Mouse (Mus musculus): ENCODE data around the gene Copg2.

The Copg2 gene

GRCm38 (mm10) chr6:30896195-30896985, at the start of gene Copg2:
TSS of gene Copg2 (minus strand) at chr6:30896794.
- peak; percentile 82 for DNase-seq (ENCODE audit: low spot score)

DNA sequence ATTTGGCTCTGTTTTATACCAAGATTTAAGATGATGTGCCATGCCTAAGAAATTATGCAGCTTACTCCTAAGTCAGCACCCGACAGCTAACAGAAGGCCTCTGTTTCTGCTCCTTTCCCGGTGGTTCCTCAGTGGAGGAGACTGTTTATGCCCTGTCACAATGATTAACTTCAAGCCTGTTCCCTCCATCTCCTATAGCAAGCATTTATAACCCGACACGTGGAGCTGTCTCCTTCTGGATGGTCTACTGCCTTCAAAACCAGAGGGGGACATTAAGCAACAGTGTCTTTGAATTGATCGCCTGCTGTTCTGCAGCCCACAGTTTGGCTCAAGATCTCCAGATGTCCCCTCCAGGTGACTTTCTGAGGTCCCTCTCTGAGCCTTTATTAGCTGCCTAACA, 42.7 kb upstream of the Copg2 start:
- DNase-seq (ENCODE audit: low spot score) = no peak

GRCm38 (mm10) chr6:30922821-30923220, 26.2 kb upstream of the Copg2 start:
- DNase-seq (ENCODE audit: low spot score) = no peak

DNA sequence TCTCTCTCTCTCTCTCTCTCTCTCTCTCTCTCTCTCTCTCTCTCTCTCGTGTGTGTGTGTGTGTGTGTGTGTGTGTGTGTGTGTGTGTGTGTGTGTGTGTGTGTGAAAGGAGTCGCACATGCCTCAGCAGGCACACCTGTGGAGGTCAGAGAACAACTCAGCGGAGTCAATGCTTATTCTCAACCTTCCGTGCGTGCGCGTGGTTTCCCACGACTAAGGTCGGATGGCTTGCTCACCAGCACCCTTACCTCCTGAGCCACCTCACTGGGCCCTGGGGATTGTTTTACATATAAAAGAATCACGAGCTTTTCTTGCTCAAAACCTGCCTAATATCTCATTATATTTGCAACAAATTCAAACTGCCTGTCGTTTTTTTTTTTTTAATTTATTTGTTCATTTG, 25.2 kb upstream of the Copg2 start:
- DNase-seq (ENCODE audit: low spot score) = no peak

- peak; percentile 8 for DNase-seq (ENCODE audit: low spot score)
These were observed 24.5 kb upstream of the Copg2 start for GRCm38 (mm10) chr6:30920834-30921675.

DNA sequence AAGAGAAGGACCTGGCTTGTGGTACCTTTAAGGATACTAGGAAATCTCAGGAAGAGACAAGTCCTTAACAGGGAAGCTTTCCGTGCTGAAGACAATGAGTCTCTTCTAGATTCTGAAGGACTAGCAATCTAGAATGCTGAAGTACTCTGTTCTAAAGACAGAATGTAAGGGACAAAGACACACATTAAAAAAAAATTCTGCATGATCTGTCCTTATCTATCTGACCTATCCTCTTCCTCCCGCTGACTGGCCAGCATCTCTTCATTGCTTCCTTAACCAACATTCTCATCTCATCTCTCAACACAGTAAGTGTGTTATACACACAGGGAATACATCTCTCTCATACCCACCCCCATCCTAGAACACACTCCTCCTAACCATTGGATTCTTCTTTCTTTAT, 18.9 kb upstream of the Copg2 start, which contains the start of gene Tsga13:
Gene Tsga13, minus strand, starts transcription at position 101 of the 400 bp plus-strand sequence.
- no peak for DNase-seq (ENCODE audit: low spot score)

- DNase-seq (ENCODE audit: low spot score) = no peak
These were observed 11.4 kb upstream of the Copg2 start for GRCm38 (mm10) chr6:30907970-30908369.

- no peak for DNase-seq (ENCODE audit: low spot score)
These were observed 8.3 kb upstream of the Copg2 start for GRCm38 (mm10) chr6:30904911-30905310.

DNA sequence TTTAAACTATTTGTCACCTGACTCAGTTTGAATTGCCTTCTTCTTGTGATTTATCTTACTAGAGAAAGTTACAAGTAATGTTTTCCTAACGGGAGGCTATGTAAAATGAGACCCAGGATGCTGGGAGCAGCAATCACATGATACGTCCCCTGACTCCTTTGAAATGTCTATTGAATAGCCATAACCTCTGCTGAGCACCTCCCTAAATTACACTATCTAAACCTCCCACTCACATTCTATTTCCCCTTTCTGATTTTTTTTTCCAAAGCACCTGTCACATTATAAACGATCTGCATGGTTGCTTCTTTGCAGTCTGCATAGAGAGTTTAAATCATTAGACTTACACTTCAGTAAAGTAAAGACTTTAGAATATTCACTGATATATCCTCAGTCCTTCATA, 7.4 kb upstream of the Copg2 start:
- no peak for DNase-seq (ENCODE audit: low spot score)

GRCm38 (mm10) chr6:30897520-30897919, 926 bp upstream of the Copg2 start:
- DNase-seq (ENCODE audit: low spot score) = no peak

DNA sequence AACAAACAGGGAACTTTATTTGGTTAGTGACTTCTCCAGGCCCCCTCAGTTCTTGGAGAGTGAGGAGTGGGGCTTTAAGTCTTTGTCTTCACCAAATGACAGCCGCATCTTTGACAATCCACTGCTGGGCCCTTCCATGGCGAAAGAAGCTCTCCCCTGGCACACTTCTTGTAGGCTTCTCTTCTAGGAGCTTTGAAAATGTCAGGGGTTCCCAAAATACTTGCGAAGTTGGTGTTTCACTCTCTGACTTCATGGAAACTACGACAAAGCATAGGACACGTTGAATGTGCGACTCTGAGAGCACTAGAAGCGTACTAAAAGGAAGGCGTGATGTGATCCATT, 363 bp upstream of the Copg2 start:
- no peak for DNase-seq (ENCODE audit: low spot score)

GRCm38 (mm10) chr6:30895819-30896194, 787 bp downstream of the Copg2 start:
- no peak for DNase-seq (ENCODE audit: low spot score)

GRCm38 (mm10) chr6:30893081-30893480, 3.5 kb downstream of the Copg2 start:
- no peak for DNase-seq (ENCODE audit: low spot score)

- DNase-seq (ENCODE audit: low spot score) = no peak
These were observed 4.8 kb downstream of the Copg2 start for GRCm38 (mm10) chr6:30891761-30892160.

DNA sequence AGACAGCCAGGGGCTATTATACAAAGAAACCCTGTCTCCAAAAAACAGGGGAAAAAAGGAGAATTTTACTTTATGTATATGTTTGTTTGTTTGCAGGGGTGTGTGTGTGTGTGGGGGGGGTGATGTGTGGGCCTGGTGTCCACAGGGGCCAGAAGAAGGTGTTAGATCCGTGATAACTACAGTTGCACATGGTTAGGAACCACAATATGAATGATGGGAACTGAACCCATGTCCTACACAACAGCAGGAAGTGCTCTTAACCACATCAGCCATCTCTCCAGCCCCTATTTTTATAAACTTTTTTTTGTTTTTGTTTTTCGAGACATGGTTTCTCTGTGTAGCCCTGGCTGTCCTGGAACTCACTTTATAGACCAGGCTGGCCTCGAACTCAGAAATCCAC, 11.7 kb downstream of the Copg2 start:
- no peak for DNase-seq (ENCODE audit: low spot score)

GRCm38 (mm10) chr6:30883491-30883890, 13.1 kb downstream of the Copg2 start:
- DNase-seq (ENCODE audit: low spot score) = no peak

DNA sequence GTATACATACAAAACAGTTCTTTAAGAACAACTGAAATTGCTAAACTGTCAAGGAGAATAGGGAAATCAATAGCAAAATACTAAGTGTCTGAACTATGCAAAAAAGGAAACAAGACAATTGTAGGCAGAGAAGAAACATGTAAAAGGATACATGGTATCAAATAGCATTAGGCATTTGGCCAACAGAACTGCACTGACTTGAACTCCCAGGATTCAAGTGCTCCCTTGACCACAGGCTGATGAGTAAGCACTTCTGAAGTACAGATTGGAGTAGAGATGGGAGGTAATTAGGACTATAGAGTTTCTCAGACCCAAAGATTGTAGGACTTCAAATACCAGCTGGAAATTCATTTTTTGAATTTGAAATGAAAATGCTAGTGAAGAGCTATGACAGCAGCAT, 19.9 kb downstream of the Copg2 start:
- DNase-seq (ENCODE audit: low spot score) = no peak

- no peak for DNase-seq (ENCODE audit: low spot score)
These were observed 30.1 kb downstream of the Copg2 start for GRCm38 (mm10) chr6:30866501-30866900.

- no peak for DNase-seq (ENCODE audit: low spot score)
These were observed 31.4 kb downstream of the Copg2 start for GRCm38 (mm10) chr6:30865031-30865678.

DNA sequence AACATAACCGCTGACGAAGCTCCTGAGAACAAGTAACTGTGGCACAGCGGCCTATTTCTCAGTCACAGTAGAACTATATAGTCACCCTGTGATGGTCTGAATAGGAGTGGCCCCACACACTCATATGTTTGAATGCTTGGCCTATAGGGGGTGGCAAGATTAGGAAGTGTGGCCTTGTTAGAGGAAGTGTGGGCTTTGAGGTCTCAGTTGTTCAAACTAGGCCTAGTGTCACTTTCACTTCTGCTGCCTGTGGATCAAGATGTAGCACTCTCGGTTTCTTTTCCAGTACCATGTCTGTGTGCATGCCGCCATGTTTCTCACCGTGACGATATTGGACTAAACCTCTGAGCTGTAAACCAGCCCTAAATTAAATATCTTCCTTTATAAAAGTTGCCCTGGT, 40.6 kb downstream of the Copg2 start:
- no peak for DNase-seq (ENCODE audit: low spot score)

DNA sequence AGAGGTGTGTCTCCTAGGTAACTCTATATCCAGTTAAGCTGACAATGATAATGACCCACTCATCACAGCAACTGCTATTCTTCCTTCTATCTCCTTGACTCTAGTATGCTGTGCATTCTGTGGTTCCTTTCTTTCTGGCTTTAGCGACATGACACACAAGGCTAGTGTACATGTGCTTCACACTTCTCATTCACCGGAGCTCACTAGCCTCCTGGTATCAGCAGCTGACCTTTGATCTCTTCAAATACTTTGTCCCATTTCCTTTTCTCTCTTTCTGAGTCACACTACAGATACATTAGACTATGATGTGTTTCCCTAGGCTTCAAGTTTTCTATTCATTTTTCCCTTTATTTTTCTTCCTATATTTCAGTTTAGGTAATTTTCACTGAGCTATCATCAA, 41.4 kb downstream of the Copg2 start:
- no peak for DNase-seq (ENCODE audit: low spot score)

GRCm38 (mm10) chr6:30849818-30850217, 46.8 kb downstream of the Copg2 start:
- no peak for DNase-seq (ENCODE audit: low spot score)

DNA sequence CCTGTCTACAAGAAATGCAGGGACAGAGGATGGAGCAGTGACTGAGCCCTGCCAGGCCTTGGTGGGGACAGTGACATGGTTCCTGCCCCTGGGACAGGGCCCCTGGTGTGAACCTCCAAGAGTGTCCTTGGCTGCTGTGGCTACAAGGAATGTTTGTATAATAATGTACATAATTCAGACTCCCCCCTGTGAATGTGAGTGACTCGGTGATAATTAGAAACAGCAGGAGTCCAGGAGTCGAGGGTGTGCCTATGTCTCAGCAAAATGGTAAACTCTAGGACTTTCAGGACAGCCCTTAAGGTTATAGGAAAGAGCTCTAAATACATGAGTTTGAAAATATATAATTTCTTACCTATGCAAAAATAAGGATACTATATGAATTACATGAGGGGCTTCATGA, 64.4 kb downstream of the Copg2 start:
- DNase-seq (ENCODE audit: low spot score) = no peak

All from layer of hippocampus, adult 9-10 months (tissue).